Mouse (Mus musculus) Patski (cell line): ENCODE measurements around the gene Tmem56. TPM values are rescaled to one million over a fixed set of nuclear protein-coding genes. Genes with fewer than 3 reads are reported as not detected.

Experiments used
- ATAC-seq: fragments of 100-300 bp; one replicate; pipeline ENCODE4 v1.8.0; 2021
- CTCF ChIA-PET: fragments of 350-600 bp; sonication (Branson Sonifier 250); formaldehyde crosslinking; loops from one replicate; lab custom pipeline; 2022; ENCODE audit warnings: inconsistent platforms; lab: Charles Lee
- POLR2A ChIA-PET: fragments of 350-600 bp; sonication (Branson Sonifier 250); formaldehyde crosslinking; loops from one replicate; lab custom pipeline; 2022; ENCODE audit warnings: antibody characterized with exemption, inconsistent platforms; lab: Charles Lee
- DNase-seq: peaks from one replicate; pipeline ENCODE4 v3.0.0-alpha.2; 2011; ENCODE audit warnings: low read depth, low spot score
- H3K27me3 ChIP-seq: fragments of 371-371 bp; one replicate; pipeline ENCODE4 v1.5.1; 2021
- CTCF ChIP-seq: fragments of 100-300 bp; IDR thresholded peaks from one replicate; pipeline ENCODE4 v1.5.1; 2021
- in situ Hi-C: fragments of 300-500 bp; cut with MboI; formaldehyde crosslinking; loops from 3 replicates; pipeline ENCODE4 v1.11.1; 2018; ENCODE audit warnings: low pct_unique_long_range_greater_than_20kb, mixed read lengths
- polyA plus RNA-seq: library from polyadenylated mRNA; unstranded; gene quantifications from one replicate; pipeline ENCODE4 v1.2.3, GENCODE M21; 2021

Gene Tmem56
- polyA plus RNA-seq, 1 experiment from 2014 or later = 0.10 TPM

DNA sequence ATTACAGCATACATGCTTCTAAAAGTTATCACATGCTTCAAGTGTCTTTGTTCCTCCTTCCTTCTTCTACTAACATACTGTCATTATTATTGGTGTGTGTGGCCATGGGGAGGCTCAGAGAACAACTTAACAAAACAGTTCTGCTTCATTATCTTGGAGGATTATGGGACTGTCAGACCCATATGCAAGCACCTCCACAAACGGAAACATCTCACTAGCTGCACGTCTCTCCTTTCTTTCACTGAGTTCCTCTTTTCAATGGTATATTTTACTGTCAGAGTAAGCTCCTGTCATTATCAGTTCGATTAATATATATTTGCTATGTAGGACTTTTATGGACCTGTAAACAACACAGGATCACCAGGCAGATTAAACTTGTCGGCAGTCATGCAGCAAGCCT is 122.5 kb downstream of the Tmem56 start:
- CTCF ChIA-PET = interaction anchor here (1.4 to 1.9 kb wide), 2 partner anchors 8 to 11 kb away, joined by 6 to 9 read pairs; partner anchors contain the start of gene Rwdd3
- POLR2A ChIA-PET = no interaction called here
- in situ Hi-C loops = loop anchor here (25.0 kb wide), 1 partner anchor 577 kb away; no protein-coding TSS in a partner anchor
- DNase-seq (no peak), ATAC-seq (no peak)
- TF ChIP-seq CTCF = no peak
- no peaks in the 10 kb centered on the region for H3K27me3 ChIP-seq

DNA sequence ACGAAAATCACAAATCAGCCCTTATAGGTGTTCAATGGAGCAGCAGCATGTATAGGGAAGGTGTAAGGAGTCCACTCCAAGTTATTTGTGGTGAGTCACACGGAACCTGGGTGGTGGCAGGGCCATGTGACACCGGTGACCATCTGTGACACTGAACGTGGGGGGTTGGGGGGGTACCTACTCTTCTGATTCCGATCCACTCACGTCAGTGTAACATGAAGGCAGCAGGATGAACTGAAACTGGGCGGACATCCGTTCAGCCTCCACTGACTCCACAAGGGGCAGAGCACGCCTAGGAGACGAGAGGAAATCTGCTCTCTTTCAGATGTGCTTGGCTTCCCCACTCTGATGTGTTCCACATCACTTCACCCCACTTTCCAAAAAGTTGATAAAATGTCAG is 123.3 kb downstream of the Tmem56 start:
- no peaks in the 10 kb centered on the region for H3K27me3 ChIP-seq
- CTCF ChIA-PET = interaction anchor here (1.4 to 2.5 kb wide), 2 partner anchors 11 to 12 kb away, joined by 9 to 16 read pairs; partner anchors contain the start of gene Rwdd3
- ATAC-seq = no peak
- POLR2A ChIA-PET = no interaction called here
- no peak for TF ChIP-seq CTCF
- no peak for DNase-seq
- in situ Hi-C loops = loop anchor here (25.0 kb wide), 1 partner anchor 578 kb away; no protein-coding TSS in a partner anchor

DNA sequence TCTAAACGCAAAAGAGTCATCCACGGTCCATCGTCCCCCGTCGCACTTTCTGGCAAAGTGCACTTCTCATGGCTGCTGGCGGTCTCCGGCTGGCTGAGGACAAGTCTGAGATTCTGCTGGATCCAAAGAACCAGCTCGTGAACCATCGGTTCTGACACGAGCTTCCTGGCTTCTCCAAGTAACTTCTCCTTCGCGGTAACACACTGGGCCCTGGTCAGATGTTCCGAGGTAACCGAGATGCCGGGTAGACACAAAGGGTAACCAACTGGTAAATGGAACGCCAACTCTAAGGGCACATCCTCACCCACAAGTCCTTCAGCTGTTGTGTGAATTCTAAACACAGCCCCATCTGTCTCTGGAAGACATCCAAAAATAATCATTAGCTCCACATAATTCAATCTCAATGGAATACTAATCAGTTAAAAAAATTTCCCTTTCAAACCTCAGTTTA is 124.0 kb downstream of the Tmem56 start:
- H3K27me3 ChIP-seq = no peaks in the 10 kb centered on the region
- DNase-seq (no peak), ATAC-seq (no peak)
- in situ Hi-C loops = loop anchor here (25.0 kb wide), 1 partner anchor 578 kb away; no protein-coding TSS in a partner anchor
- POLR2A ChIA-PET = interaction anchor here (0.6 kb wide), 1 partner anchor 109 kb away, joined by 3 read pairs; no protein-coding TSS in a partner anchor
- no peak for TF ChIP-seq CTCF
- CTCF ChIA-PET = interaction anchor here (2.5 kb wide), 1 partner anchor 12 kb away, joined by 16 read pairs; the partner anchor contains the start of gene Rwdd3

DNA sequence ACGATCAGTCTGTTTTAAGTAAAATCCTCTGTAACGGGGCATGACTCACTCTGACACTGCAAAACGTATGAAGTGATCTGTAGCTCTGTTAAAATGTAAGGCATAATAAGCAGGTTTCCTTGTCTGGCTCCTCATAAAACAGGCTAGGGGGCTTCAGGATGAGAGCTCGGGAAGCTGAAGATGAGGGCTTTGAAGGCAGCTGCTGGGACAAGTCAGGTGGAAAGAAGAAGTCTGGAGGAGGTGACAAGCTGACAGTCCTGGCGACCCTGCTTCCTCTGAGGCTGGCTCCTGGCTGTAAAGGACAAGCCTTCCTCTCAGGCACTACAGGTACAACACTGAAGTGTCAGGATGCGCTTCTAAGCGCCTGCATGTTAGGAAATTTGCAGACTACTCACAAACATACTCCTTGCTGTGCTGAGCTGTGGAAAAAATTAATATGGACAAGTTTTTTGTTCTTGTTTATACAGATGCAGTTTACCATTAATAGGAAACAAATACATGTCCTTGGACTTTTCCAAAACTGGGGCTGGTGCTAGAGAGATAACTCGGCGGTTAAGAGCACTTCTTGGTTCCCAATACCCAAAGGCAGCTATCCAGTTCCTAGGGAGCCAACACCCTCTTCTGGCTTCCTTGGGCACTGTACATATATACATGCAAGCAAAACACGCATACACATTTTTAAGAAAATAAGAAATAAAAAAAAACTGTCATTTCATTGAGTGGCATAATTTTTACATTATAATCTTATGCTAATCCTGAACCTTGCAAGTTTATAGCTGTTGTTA is 125.2 kb downstream of the Tmem56 start:
- no peaks in the 10 kb centered on the region for H3K27me3 ChIP-seq
- TF ChIP-seq CTCF = no peak
- ChIA-PET POLR2A (interaction anchor here (0.6 to 0.7 kb wide), 2 partner anchors 12 to 288 kb away, joined by 3 to 8 read pairs; no protein-coding TSS in a partner anchor), CTCF (interaction anchor here (1.2 to 2.5 kb wide), 2 partner anchors 13 to 67 kb away, joined by 3 to 16 read pairs; partner anchors contain the start of gene Rwdd3)
- DNase-seq = no peak
- in situ Hi-C loops = loop anchor here (25.0 kb wide), 1 partner anchor 580 kb away; no protein-coding TSS in a partner anchor
- no peak for ATAC-seq

DNA sequence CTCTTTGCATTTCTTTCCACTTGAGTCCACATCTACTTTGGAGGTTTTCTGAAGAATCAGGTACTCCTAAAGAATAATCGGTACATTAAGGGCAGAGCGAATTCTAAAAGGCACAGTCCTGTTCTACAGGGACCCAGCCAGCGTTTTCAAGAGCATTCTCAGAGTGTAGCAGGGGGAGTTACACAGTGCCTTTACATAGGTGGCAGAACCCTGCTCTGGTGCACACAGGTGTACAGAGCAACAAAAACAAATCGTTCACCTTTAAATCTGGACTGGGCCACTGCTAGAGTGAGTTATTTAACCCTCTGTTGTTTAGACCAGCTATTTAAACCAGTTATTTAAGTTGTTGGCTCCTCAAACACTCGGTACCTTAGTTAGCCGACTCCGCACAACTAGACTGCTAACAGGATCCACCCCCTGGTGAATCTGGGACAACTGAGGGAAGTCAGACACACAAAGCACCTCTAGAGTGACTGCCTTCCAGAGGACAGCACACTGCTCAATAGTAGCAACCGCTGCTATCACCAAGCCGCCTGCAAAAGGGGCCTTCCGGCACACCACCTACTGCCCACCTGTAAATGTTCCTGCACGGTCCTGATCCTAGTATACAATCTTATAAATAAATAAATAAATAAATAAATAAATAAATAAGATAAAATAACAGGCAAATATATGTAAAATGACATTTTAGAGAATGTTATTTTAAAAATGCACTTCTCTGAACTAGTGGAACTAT is 126.3 kb downstream of the Tmem56 start:
- ATAC-seq (no peak), DNase-seq (no peak)
- H3K27me3 ChIP-seq = no peaks in the 10 kb centered on the region
- ChIA-PET CTCF (interaction anchor here (2.5 kb wide), 1 partner anchor 15 kb away, joined by 16 read pairs; the partner anchor contains the start of gene Rwdd3), POLR2A (interaction anchor here (0.6 kb wide), 1 partner anchor 13 kb away, joined by 8 read pairs; no protein-coding TSS in a partner anchor)
- no peak for TF ChIP-seq CTCF
- in situ Hi-C loops = loop anchor here (25.0 kb wide), 1 partner anchor 581 kb away; no protein-coding TSS in a partner anchor

DNA sequence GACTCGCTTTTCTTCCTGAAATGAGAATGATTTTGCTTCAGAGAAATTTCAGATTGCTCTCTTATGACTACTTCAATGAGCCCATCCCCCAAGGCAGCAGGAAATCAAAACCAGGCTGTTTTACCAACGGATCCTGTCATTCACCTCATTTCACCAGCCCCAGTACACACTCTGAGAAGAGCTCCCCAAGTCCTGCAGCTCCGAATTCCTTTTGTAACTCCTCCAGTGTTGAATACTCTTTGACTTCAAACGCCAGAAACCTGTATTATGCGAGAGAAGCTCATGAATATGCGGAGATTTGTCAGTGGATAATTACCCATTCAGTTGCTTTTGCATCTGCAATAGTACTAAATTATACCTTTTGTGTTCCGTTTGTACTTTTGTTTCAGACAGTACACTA is 126.9 kb downstream of the Tmem56 start:
- CTCF ChIA-PET = no interaction called here
- DNase-seq (no peak), ATAC-seq (no peak)
- TF ChIP-seq CTCF = no peak
- in situ Hi-C loops = loop anchor here (25.0 kb wide), 1 partner anchor 581 kb away; no protein-coding TSS in a partner anchor
- no peaks in the 10 kb centered on the region for H3K27me3 ChIP-seq
- POLR2A ChIA-PET = no interaction called here

Other genes starting within 250 kb of the Tmem56 start
- gene Rwdd3, start 111.4 kb downstream of the Tmem56 start, polyA plus RNA-seq = 11.1 TPM
- 53.5 TPM for gene Alg14, start 8.7 kb upstream of the Tmem56 start, polyA plus RNA-seq
- gene Cnn3, start 143.4 kb upstream of the Tmem56 start, polyA plus RNA-seq = 770 TPM
- gene Slc44a3, start 249.3 kb upstream of the Tmem56 start, polyA plus RNA-seq = 0.24 TPM